Mouse (Mus musculus): ENCODE data around the gene Zfp523. TPM values are rescaled to one million over a fixed set of nuclear protein-coding genes. Genes with fewer than 3 reads are reported as not detected.
"Not testable (repeated sequence)": the region's sequence is repeated elsewhere in the genome, so short reads cannot be mapped to it uniquely, and the experiment has no call there.

Zfp523 gene
- polyA plus RNA-seq, 1 experiment from 2014 or later, result 11.1 TPM

DNA sequence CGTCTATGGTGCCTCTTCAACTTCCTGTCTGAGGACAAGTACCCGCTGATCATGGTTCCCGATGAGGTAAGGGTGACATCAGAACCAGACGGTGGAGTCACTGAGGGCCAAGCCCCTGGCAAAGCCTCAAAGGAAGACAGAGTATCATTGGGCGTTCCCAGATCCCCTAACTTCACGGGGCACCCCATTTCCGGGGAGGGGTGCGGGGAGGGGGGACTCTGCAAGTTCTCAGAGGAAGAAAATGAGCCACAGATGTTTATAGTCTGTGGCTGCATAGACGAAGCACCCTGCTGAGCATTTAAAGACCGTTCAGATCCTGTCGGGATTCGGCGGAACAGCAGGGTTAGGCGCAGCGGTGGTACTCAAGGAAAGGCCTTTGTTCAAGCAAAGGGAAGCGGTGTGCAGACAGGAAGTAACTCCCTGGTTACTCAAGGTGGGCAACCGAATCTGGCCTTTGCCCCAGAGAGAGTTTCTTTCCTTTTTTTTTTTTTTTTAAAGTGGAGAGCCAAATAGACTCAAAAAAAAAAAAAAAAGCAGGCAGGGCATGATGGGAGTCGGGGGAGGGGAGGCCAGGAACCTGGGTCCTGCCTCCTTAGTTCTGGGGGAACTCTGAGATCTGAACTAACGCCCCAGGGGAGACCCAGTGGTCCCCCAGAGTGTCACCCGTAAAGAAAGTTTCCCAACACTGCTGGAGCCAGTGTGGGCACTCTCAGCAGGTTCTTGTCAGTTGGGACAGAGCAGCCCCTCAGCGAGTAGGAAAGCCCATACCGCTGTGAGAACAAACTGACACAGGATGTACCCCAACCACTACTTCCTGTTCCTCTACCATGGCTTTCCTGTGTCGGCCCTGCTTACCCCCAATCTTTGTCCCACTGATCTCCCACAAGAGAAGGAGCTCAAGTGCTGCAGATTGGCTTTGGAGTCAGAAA lies 41.1 kb downstream of the Zfp523 start:
- Histone ChIP-seq H3K27ac (peak overlapping the region; percentile 60), H3K9me3 (replicated peaks) (no peaks in the 10 kb centered on the region), H3K36me3 (peaks cover 11% of the 10 kb centered on the region; the same call in 1 of the 2 replicates), H3K4me3 (peak overlapping the region; percentile 20; the same call in 1 of the 2 replicates), H3K4me2 (peak overlapping the region; percentile 51), H3K27me3 (replicated peaks) (no peaks in the 10 kb centered on the region), H3K9ac (peak overlapping the region; percentile 22), H3K4me1 (peaks cover 45% of the 10 kb centered on the region)
- ATAC-seq, result no peak
- 18% methylated on average over 23 of the region's 23 CpGs for WGBS (ENCODE audit: insufficient replicate concordance)

DNA sequence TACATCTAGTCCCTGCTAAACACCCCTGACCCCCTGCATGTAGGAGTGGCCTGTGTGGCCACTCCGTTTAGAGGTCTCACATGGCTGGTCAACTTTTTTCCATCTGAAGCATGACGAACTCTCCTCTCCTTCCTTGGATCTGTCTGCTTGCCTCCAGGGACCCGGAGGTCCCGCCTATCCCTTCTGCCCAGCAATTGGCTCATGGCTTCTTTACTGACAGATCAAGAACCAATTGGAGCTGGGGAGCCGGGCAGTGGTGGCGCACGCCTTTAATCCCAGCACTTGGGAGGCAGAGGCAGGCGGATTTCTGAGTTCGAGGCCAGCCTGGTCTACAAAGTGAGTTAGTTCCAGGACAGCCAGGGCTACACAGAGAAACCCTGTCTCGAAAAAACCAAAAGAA lies 45.5 kb downstream of the Zfp523 start:
- not testable (repeated sequence) for H3K4me2 ChIP-seq; H3K9ac ChIP-seq; ATAC-seq; H3K9me3 ChIP-seq (replicated peaks); H3K27me3 ChIP-seq (replicated peaks); H3K4me3 ChIP-seq; H3K27ac ChIP-seq
- H3K36me3 ChIP-seq, result peaks cover 14% of the 10 kb centered on the region; the same call in 1 of the 2 replicates
- peaks cover 59% of the 10 kb centered on the region for H3K4me1 ChIP-seq
- 80% methylated on average over 10 of the region's 10 CpGs for WGBS (ENCODE audit: insufficient replicate concordance)

DNA sequence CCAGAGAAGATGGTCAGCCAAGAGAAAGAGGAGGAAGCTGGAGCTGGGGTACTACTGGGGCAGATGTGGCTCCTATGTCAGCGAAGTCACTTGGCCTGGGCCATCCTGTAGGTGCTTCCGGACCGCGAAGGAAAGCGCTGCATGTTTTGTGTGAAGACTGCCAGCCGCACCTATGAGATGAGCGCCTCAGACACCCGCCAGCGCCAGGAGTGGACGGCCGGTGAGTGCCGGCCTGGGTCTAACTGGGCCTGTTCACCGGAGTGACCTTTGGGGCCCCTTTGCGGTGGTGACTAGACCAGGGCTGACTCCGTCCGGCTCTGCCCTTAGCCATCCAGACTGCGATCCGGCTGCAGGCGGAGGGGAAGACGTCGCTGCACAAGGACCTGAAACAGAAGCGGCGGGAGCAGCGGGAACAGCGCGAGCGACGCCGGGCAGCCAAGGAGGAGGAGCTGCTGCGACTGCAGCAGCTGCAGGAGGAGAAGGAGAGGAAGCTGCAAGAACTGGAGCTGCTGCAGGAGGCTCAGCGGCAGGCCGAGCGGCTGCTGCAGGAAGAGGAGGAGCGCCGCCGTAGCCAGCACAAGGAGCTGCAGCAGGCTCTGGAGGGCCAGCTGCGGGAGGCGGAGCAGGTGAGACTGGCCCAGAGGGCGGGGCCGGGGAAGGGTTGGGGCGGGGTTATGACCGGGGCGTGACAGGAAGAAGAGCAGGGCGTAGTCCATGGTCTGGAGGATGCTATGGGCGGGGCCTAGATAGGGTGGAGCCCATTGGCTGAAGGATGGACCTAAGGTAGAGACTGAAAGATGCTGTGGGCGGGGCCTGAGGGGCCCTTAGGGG lies 46.8 kb downstream of the Zfp523 start:
- H3K9me3 ChIP-seq (replicated peaks), result no peaks in the 10 kb centered on the region
- 1% methylated on average over 46 of the region's 46 CpGs for WGBS (ENCODE audit: insufficient replicate concordance)
- H3K27me3 ChIP-seq (replicated peaks), result no peaks in the 10 kb centered on the region
- peaks cover 47% of the 10 kb centered on the region for H3K4me1 ChIP-seq
- H3K4me2 ChIP-seq, result peak overlapping the region; percentile 99
- peak overlapping the region; percentile 72 for H3K27ac ChIP-seq
- peak; percentile 95 for ATAC-seq
- peak overlapping the region; percentile 67 for H3K4me3 ChIP-seq
- peaks cover 27% of the 10 kb centered on the region for H3K36me3 ChIP-seq
- peak overlapping the region; percentile 74 for H3K9ac ChIP-seq

DNA sequence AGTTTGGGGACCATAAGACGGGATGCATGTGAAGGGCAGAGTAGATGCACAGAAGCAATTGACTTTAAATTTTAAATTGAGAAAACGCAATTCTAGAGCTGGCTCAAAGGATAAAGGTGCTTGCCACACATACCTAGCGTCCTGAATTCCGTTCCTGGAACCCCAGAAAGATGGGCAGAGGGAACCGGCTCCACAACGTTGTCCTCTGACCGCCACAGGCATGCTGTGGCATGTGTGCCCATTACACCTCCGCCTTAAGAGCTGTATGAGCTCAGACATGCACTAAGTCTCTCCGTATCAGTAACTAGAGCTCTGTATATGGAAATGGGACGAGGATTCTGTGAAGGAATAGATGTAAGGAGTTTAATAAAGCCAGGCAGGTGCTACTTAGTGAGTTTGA lies 47.7 kb downstream of the Zfp523 start:
- 90% methylated on average over 10 of the region's 10 CpGs for WGBS (ENCODE audit: insufficient replicate concordance)
- Histone ChIP-seq H3K9ac (no peak overlapping the region), H3K36me3 (peaks cover 29% of the 10 kb centered on the region), H3K27ac (peak overlapping the region; percentile 55), H3K9me3 (replicated peaks) (no peaks in the 10 kb centered on the region), H3K4me2 (no peak overlapping the region; the same call in 1 of the 2 replicates), H3K27me3 (replicated peaks) (no peaks in the 10 kb centered on the region), H3K4me3 (no peak overlapping the region), H3K4me1 (peaks cover 44% of the 10 kb centered on the region)
- no peak for ATAC-seq

DNA sequence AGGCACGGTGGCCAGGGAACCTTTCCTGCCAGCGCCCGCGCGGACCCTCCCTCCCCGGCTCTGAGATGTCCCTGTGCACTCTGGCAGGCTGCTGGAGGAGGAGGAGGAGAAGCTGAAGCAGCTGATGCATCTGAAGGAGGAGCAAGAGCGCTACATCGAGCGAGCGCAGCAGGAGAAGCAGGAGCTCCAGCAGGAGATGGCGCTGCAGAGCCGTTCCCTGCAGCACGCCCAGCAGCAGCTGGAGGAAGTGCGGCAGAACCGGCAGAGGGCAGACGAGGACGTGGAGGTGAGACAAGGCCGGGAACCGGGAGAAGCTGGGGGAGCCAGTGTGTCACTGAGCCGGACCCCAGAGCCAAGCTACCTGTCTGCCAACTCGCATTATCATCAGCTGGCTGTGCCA lies 49.1 kb downstream of the Zfp523 start:
- H3K9ac ChIP-seq, result no peak overlapping the region
- ATAC-seq, result 0 out of 2 replicates have a peak, but pooled peaks have one; percentile 13
- H3K4me3 ChIP-seq, result peak overlapping the region; percentile 10; the same call in 1 of the 2 replicates
- peaks cover 21% of the 10 kb centered on the region for H3K36me3 ChIP-seq
- H3K4me1 ChIP-seq, result peaks cover 44% of the 10 kb centered on the region
- peak overlapping the region; percentile 47 for H3K4me2 ChIP-seq
- WGBS (ENCODE audit: insufficient replicate concordance), result 27% methylated on average over 21 of the region's 21 CpGs
- H3K27me3 ChIP-seq (replicated peaks), result no peaks in the 10 kb centered on the region
- no peak overlapping the region for H3K27ac ChIP-seq
- H3K9me3 ChIP-seq (replicated peaks), result no peaks in the 10 kb centered on the region

DNA sequence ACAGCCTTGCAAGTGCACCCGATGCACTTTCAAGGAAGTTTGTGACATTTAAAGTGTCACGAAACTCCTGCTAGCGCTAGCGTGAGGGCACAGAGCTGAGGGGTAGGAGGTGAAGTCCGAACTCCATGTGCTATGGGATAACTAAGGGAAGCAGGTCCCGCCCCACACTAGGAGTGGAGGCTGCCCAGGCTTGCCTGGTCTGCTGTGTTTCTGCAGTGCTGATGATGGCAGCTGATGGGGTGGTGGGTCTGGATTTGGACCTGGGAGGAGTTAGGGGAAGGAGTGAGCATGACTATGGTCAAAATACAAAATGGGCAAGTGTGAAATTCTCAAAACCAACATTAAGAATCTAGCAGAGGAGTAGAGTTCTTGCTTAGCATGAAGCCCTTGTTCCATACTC lies 53.6 kb downstream of the Zfp523 start:
- Histone ChIP-seq H3K4me1 (peaks cover 44% of the 10 kb centered on the region), H3K9ac (no peak overlapping the region), H3K27me3 (replicated peaks) (no peaks in the 10 kb centered on the region), H3K4me2 (no peak overlapping the region), H3K27ac (no peak overlapping the region), H3K9me3 (replicated peaks) (no peaks in the 10 kb centered on the region), H3K4me3 (no peak overlapping the region), H3K36me3 (peaks cover 18% of the 10 kb centered on the region)
- no peak for ATAC-seq
- WGBS (ENCODE audit: insufficient replicate concordance), result 75% methylated on average over 6 of the region's 6 CpGs

DNA sequence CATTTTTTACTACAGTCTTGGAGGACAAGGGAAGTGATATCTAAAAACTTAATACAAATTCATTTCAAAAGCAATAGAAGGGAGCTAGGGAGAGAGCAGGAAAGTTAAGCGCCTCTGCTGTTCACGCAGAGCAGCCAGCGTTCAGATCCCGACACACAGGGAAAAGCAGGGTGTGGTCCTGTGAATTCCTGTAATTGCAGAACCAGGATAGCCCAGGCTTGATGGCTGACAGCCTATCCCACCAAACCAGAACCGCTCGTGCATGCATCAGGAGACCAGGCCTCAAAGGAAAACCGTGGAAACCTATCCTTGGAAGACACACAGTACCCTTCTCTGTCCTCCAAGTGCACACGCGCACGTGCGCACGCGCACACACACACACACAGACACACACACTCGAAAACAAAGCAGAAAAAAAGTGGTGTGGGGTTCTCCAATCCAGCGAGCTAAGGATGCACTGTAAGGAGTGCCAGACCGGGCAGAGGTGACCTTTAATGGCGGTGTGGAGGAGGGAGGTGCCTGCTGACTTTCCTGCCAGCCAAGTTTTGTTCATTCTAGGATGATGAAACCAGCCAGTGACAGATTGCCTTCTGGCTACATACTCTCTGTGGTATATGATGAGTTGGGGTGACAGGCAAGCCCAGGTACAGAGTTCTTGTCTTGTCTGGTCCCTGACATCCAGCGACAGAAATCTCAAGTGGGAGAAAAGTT lies 54.3 kb downstream of the Zfp523 start:
- Histone ChIP-seq H3K9ac (no peak overlapping the region), H3K27me3 (replicated peaks) (no peaks in the 10 kb centered on the region), H3K27ac (no peak overlapping the region), H3K4me1 (peaks cover 44% of the 10 kb centered on the region), H3K9me3 (replicated peaks) (no peaks in the 10 kb centered on the region), H3K4me2 (no peak overlapping the region), H3K4me3 (no peak overlapping the region), H3K36me3 (peaks cover 18% of the 10 kb centered on the region)
- 82% methylated on average over 18 of the region's 18 CpGs for WGBS (ENCODE audit: insufficient replicate concordance)
- no peak for ATAC-seq

DNA sequence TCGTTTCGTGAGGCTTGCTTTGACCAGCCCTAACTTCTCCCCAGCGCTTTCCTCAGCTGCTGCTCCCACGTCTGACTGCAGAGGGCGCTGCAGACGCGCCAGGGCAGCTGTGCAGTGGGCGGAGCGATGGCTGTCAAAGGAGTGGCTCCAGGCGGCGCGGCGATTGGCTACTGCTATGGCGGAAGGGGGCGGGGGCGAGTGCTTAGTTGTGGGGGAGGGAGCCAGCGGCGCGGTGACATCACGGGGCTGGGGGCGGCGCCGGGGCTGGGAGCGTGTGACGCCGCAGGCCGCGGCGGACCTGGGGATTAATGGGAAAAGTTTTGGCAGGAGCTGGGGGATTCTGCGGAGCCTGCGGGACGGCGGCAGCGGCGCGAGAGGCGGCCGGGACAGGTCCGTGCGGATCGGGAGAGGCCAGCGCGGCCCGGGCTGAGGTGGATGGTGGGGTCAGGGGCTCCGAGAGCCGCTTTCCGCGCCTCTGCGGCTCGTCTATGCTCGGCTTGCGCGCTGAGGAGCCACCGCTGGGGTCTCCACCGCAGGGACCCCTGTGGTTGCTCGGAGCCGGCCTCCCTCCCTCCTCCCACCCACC lies 55.6 kb downstream of the Zfp523 start, which contains the start of gene Ppard:
TSS of gene Ppard (plus strand) at position 226 of the 586 bp plus-strand sequence.
- peak; percentile 89 for ATAC-seq
- peaks cover 54% of the 10 kb centered on the region for H3K4me1 ChIP-seq
- H3K4me2 ChIP-seq, result peak within 1 kb of the TSS; percentile 74
- WGBS (ENCODE audit: insufficient replicate concordance), result 3% methylated on average over 46 of the region's 57 CpGs
- peak within 1 kb of the TSS; percentile 81 for H3K27ac ChIP-seq
- peaks cover 23% of the 10 kb centered on the region for H3K36me3 ChIP-seq
- peak within 1 kb of the TSS; percentile 86 for H3K4me3 ChIP-seq
- H3K27me3 ChIP-seq (replicated peaks), result no peaks in the 10 kb centered on the region
- H3K9ac ChIP-seq, result peak within 1 kb of the TSS; percentile 96
- H3K9me3 ChIP-seq (replicated peaks), result no peaks in the 10 kb centered on the region

DNA sequence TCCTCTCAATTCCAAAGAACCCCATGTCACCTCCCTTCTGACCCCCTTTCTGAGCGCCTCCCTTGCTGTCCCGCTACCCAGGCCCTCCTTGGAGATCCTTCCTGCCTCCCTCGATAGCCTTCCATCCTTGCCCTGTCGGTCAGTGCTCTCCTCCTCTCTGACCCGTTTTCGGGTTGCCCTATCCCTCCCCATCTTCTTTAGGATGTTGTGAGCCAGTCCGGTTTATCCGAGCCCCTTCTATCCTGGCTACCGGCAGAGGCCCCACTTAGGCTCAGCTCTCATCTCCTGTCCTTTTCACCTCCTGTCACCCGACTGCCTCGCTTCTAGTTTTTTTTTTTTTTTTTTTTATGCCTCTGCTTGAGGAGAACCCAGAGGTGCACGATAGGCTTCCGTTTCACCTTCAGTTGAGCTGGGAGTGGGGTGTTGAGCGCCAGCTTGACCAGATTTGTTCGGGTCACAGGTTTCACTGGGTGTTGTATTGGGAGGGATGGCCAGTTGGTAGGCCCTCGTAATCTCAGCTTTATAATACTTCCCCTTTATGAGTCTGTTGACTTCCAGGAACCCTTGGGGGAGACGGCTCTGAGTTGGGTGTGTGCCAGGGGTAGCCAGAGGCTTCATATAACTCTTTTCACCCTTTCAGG lies 56.3 kb downstream of the Zfp523 start:
- ATAC-seq, result no peak
- no peaks in the 10 kb centered on the region for H3K27me3 ChIP-seq (replicated peaks)
- H3K4me1 ChIP-seq, result peaks cover 60% of the 10 kb centered on the region
- H3K4me3 ChIP-seq, result peak overlapping the region; percentile 86
- WGBS (ENCODE audit: insufficient replicate concordance), result 4% methylated on average over 17 of the region's 17 CpGs
- H3K27ac ChIP-seq, result peak overlapping the region; percentile 81
- H3K4me2 ChIP-seq, result peak overlapping the region; percentile 74
- no peaks in the 10 kb centered on the region for H3K9me3 ChIP-seq (replicated peaks)
- H3K9ac ChIP-seq, result peak overlapping the region; percentile 96
- H3K36me3 ChIP-seq, result peaks cover 17% of the 10 kb centered on the region

DNA sequence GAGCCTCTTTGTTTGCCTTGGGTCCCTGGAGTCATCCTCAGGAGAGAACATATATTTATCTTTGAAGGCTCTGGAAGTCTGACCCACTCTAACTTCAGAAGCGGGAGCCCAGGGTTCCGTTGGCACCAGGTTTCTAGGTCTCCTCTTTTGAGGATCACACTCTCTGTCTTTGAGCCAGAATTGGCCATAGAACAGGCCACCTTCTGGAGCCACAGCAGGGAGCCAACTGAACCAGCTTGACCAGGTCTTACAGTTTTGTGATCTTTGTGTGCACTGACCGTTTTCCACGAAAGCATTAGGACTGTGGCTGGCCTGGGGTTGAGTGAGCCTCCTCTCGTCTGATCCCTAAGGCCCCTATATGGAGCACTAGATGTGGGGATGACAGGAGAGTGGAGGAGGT lies 57.7 kb downstream of the Zfp523 start:
- WGBS (ENCODE audit: insufficient replicate concordance), result 88% methylated on average over 5 of the region's 5 CpGs
- ATAC-seq, result no peak
- Histone ChIP-seq H3K4me2 (peak overlapping the region; percentile 74), H3K4me1 (peaks cover 73% of the 10 kb centered on the region), H3K36me3 (peaks cover 21% of the 10 kb centered on the region), H3K4me3 (peak overlapping the region; percentile 86; the same call in 1 of the 2 replicates), H3K9ac (peak overlapping the region; percentile 62), H3K27me3 (replicated peaks) (no peaks in the 10 kb centered on the region), H3K9me3 (replicated peaks) (no peaks in the 10 kb centered on the region), H3K27ac (peak overlapping the region; percentile 63)
